Comparison of ENCODE assay signal across 20 mouse cellular contexts in genomic region chr3:36738071-36738470, GRCm38 (mm10). TPM values are rescaled to one million over a fixed set of nuclear protein-coding genes. Genes with fewer than 3 reads are reported as not detected.
DNase-seq lines count a peak whose midpoint lies in the region.
"Had no signal": no experiment of that assay in that cellular context is flagged by ENCODE, and none has a peak within 500 bp of the region (broad histone marks: within the 10 kb centered on the region; RNA-seq: fewer than 3 reads in every experiment).

No protein-coding gene starts in this region.

- DNase-seq in layer of hippocampus, adult 18-20 months (ENCODE audit: low spot score in 2 of 2), result peak; percentile 15 to 54
- no peak for DNase-seq in layer of hippocampus, postnatal 10 days (ENCODE audit: low spot score in 2 of 2)
- peak; percentile 34 for DNase-seq in right cerebral cortex, adult 18-20 months
- no peak for DNase-seq in right cerebral cortex, postnatal 4 days
- peak; percentile 33 to 48 for DNase-seq in right cerebral cortex, postnatal 10 days (ENCODE audit: low spot score in 2 of 2)
- no peak for DNase-seq in thymus, adult 18-20 months
- no peak for DNase-seq in lung, adult 18-20 months
- DNase-seq: adrenal gland, adult 2 months; adrenal gland, postnatal 36 days; cerebellum, adult 2 months; cerebellum, postnatal 14 days; forebrain, postnatal 0 days; gastrocnemius, adult 2 months; heart, adult 2 months; heart, postnatal 4 days; kidney, adult 8-10 months; liver; lung, embryonic 14.5 days; lung, postnatal 14 days; thymus, postnatal 4 days had no signal

RNA-seq across cellular contexts. Expression of gene Trpc3, which starts 48.1 kb away (rescaled TPM):
- 1 to 10 TPM; 5.0 to 6.5 TPM for total RNA-seq in layer of hippocampus, adult 18-20 months (2021)
- total RNA-seq in layer of hippocampus, postnatal 10 days (2021), result 10 to 100 TPM; 13.8 to 15.4 TPM

Comparison
In these comparisons a context has a peak if more than half of its experiments do, and no peak if none do; other contexts are left out.
1. DNase-seq: peak in layer of hippocampus, adult 18-20 months (2 of 2), right cerebral cortex, adult 18-20 months (single experiment) and right cerebral cortex, postnatal 10 days (2 of 2); none in layer of hippocampus, postnatal 10 days (0 of 2), right cerebral cortex, postnatal 4 days (single experiment), thymus, adult 18-20 months (0 of 2) and lung, adult 18-20 months (0 of 2).